Mouse (Mus musculus): ENCODE measurements around the gene Iqcc. TPM values are rescaled to one million over a fixed set of nuclear protein-coding genes. Genes with fewer than 3 reads are reported as not detected.

Iqcc gene
- polyA plus RNA-seq, 1 experiment from 2014 or later, result 31.2 TPM

DNA sequence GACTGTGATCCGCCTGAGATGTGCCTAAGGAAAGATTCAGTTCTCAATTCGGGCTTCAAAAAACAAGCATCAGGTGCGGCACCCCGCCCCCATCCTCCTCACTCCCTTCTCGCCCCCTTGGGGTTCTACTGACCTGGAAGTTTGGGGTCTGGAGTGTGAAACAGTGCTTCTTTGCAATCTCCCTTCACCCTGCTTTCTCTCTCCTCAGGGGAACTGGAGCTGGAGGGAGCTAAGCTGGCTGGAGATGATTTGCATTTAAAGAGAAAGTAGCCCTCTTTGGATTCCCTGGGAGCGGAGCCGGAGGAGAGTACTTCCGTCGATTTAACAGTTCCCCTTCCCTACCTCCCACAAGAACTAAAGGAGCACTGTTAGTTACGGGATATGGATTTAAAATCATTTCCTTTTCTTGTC lies 4.8 kb upstream of the Iqcc start, which contains the start of gene Ccdc28b:
TSS of gene Ccdc28b (minus strand) at position 267 of the 411 bp plus-strand sequence.
- H3K9ac ChIP-seq (ENCODE audit: low read depth, low read length), result peak within 1 kb of the TSS; percentile 89
- H3K36me3 ChIP-seq (ENCODE audit: control insufficient read depth, insufficient read depth, low read length), result peaks cover 16% of the 10 kb centered on the region
- 0% methylated on average over 10 of the region's 10 CpGs for WGBS
- no peaks in the 10 kb centered on the region for H3K9me3 ChIP-seq (ENCODE audit: control insufficient read depth, low read length)
- H3K4me1 ChIP-seq (ENCODE audit: control insufficient read depth, insufficient read depth, low read length), result peaks cover 26% of the 10 kb centered on the region
- peak within 1 kb of the TSS; percentile 77 for H3K4me3 ChIP-seq (ENCODE audit: low read length)
- peak within 1 kb of the TSS; percentile 89 for H3K27ac ChIP-seq (ENCODE audit: low read length)
- H3K27me3 ChIP-seq (replicated peaks; ENCODE audit: control insufficient read depth, insufficient read depth, low read length), result no peaks in the 10 kb centered on the region
- peak; percentile 46 for ATAC-seq
- peak within 1 kb of the TSS; percentile 85 for H3K4me2 ChIP-seq (ENCODE audit: low read depth, low read length)

DNA sequence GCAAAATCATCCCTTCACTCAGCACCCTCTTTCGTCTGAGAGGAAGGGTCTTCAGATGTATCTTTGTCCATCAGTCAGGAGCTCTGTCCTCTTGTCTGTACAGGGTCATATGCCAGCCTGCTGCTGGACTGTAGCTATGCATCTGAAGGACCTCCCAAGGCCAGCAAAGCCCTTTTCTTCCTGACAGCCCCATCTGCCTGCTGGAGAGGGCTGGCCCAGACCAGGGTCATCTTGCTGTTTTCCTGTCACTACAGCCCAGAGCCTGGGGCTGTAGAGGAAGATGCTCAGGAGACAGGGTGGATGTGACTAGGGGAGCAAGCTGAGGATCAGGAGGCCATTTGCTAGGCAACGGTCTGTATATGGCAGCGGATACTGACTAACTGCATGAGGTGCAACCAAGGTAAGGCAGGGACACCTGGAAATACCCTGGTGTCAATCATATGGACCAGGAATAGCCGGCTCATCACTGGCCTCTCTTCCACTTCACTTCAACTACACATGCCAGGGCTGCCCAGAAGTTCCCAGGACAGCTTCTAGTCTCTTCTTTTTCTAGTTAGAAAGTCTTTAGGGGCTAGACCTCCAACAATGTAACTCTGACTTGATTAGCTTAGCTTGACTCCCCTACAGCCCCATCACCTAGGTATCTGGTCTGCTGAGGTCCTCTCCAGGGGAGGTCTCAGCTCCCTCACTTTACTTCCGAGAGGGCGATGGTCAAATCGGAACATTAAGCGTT lies 4.1 kb upstream of the Iqcc start:
- ATAC-seq, result no peak
- WGBS, result 17% methylated on average over 8 of the region's 8 CpGs
- H3K27ac ChIP-seq (ENCODE audit: low read length), result peak overlapping the region; percentile 89

DNA sequence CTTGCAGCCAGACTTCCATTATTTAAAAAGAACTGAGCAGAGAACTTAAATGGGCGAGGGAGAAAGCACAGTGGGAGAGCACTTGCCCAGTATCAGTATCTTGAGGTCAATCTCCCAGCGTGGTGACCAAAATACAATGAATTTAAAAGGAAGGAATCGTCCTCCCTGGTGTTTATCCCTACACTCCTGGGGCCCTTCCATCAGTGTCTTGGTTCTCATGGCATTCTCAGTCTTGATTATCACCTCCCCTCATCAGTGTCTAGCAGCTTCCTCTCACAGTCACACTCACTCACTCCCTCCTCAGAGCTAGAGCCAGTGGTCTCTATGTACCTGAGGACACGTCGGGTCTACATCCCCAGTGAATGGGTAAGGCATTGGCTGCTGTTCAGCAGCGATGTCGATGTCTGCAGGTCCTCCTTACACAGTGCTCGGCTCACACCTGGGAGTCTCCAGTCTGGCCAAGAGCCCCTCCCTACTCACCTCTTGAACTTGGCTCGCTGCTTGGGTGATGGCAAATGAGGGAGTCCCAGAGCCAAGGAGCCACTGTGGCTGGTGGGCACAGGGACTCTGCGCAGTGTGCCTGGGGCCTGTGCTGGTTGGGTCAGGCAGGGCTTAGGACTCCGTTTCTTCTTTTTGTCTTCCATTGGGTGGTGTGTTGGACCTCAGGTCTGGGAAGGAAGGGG lies 3.4 kb upstream of the Iqcc start:
- H3K9ac ChIP-seq (ENCODE audit: low read depth, low read length), result peak overlapping the region; percentile 89
- no peak for ATAC-seq
- 0 out of 2 replicates have a peak, but pooled peaks cover 4% of the 10 kb centered on the region for H3K36me3 ChIP-seq (ENCODE audit: control insufficient read depth, insufficient read depth, low read length)
- peaks cover 32% of the 10 kb centered on the region for H3K4me1 ChIP-seq (ENCODE audit: control insufficient read depth, insufficient read depth, low read length)
- 78% methylated on average over 11 of the region's 11 CpGs for WGBS
- peak overlapping the region; percentile 21; the same call in 1 of the 2 replicates for H3K27ac ChIP-seq (ENCODE audit: low read length)
- no peak overlapping the region; the same call in 1 of the 2 replicates for H3K4me2 ChIP-seq (ENCODE audit: low read depth, low read length)
- no peaks in the 10 kb centered on the region for H3K27me3 ChIP-seq (replicated peaks; ENCODE audit: control insufficient read depth, insufficient read depth, low read length)
- H3K4me3 ChIP-seq (ENCODE audit: low read length), result no peak overlapping the region
- no peaks in the 10 kb centered on the region for H3K9me3 ChIP-seq (ENCODE audit: control insufficient read depth, low read length)

More for the DNA sequence above, 4.1 kb upstream of the Iqcc start:
- Histone ChIP-seq H3K4me1 (ENCODE audit: control insufficient read depth, insufficient read depth, low read length) (peaks cover 30% of the 10 kb centered on the region), H3K4me2 (ENCODE audit: low read depth, low read length) (peak overlapping the region; percentile 85), H3K27me3 (replicated peaks; ENCODE audit: control insufficient read depth, insufficient read depth, low read length) (no peaks in the 10 kb centered on the region), H3K4me3 (ENCODE audit: low read length) (peak overlapping the region; percentile 77), H3K9me3 (ENCODE audit: control insufficient read depth, low read length) (no peaks in the 10 kb centered on the region), H3K36me3 (ENCODE audit: control insufficient read depth, insufficient read depth, low read length) (peaks cover 10% of the 10 kb centered on the region; the same call in 1 of the 2 replicates), H3K9ac (ENCODE audit: low read depth, low read length) (peak overlapping the region; percentile 89)

DNA sequence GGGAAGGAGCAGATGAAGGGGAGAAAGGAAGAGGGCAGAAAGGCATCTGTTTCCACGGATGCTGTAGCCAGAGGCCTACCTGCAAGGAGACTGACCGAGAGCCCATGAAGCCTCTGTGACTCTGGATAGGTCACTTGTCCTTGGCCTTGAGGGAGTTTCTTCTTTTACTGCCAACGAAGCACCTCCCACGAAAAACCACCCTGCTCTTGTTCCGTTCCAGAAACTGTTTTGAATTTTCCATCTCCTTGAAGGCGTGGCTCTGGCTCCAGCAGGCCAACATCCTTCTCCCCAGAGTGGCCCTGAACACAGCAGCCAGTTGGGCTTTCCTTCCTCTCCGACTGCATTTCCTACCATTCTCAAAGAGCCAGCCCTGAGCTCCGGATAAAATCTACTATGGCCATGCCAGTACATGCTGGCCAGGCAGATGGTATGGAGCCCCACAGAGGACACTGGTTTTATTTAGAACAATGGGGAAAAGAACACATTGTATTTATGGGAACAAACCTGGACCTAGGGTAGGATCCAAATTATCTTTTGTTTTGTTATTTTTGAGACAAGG lies 2.5 kb upstream of the Iqcc start:
- H3K4me1 ChIP-seq (ENCODE audit: control insufficient read depth, insufficient read depth, low read length), result peaks cover 32% of the 10 kb centered on the region
- H3K36me3 ChIP-seq (ENCODE audit: control insufficient read depth, insufficient read depth, low read length), result peaks cover 2% of the 10 kb centered on the region; the same call in 1 of the 2 replicates
- no peak overlapping the region for H3K4me3 ChIP-seq (ENCODE audit: low read length)
- 0 out of 2 replicates have a peak overlapping the region, but pooled peaks have one; percentile 32 for H3K9ac ChIP-seq (ENCODE audit: low read depth, low read length)
- 0 out of 2 replicates have a peak overlapping the region, but pooled peaks have one; percentile 31 for H3K27ac ChIP-seq (ENCODE audit: low read length)
- H3K27me3 ChIP-seq (replicated peaks; ENCODE audit: control insufficient read depth, insufficient read depth, low read length), result no peaks in the 10 kb centered on the region
- no peak for ATAC-seq
- 82% methylated on average over 8 of the region's 8 CpGs for WGBS
- H3K4me2 ChIP-seq (ENCODE audit: low read depth, low read length), result no peak overlapping the region
- no peaks in the 10 kb centered on the region for H3K9me3 ChIP-seq (ENCODE audit: control insufficient read depth, low read length)

DNA sequence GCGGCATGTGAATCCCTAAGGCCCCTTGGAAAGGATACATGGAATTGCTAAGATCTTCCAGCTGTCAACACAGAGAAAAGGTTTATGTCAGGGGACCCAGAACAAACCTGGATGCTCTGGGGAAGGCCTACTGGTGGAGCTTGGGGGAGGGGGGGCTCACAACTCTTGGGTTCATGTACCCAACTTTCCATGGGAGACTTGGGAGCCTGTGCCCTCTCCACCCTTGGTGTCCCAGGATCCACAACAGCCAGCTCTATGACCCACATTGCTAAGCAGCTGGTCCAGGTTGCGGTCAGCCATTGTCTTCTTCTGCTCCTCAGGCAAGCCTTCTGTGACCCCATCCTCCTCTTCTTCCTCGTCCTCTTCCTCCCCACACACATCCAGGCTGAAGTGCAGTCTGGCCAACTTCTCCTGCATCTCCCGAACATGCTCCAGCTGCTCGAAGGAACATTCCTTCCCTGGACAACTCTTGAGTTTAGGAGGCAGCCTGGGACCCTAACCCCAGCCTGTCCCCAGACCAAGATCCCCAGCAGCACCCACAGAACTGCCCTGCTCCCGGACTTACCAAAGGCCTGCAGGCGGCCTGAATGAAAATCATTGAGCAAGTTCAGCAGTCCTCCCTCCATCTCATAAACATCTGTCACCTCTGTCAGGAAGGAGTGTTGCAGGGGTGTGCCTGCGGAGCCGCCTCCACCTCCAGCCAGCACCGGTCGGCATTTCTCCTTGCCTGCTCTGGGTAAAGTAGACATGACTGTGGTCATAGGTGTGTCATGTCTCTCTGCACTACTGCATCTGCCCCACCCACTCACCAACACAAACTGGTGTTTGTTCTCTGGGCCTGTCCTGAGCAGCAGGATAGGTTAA lies 1.8 kb upstream of the Iqcc start:
- Histone ChIP-seq H3K9ac (ENCODE audit: low read depth, low read length) (peak overlapping the region; percentile 32; the same call in 1 of the 2 replicates), H3K4me2 (ENCODE audit: low read depth, low read length) (no peak overlapping the region), H3K9me3 (ENCODE audit: control insufficient read depth, low read length) (no peaks in the 10 kb centered on the region), H3K4me3 (ENCODE audit: low read length) (no peak overlapping the region), H3K27me3 (replicated peaks; ENCODE audit: control insufficient read depth, insufficient read depth, low read length) (no peaks in the 10 kb centered on the region), H3K4me1 (ENCODE audit: control insufficient read depth, insufficient read depth, low read length) (peaks cover 30% of the 10 kb centered on the region), H3K27ac (ENCODE audit: low read length) (0 out of 2 replicates have a peak overlapping the region, but pooled peaks have one; percentile 31), H3K36me3 (ENCODE audit: control insufficient read depth, insufficient read depth, low read length) (peaks cover 2% of the 10 kb centered on the region; the same call in 1 of the 2 replicates)
- ATAC-seq, result no peak
- WGBS, result 80% methylated on average over 11 of the region's 11 CpGs

- peaks cover 2% of the 10 kb centered on the region; the same call in 1 of the 2 replicates for H3K36me3 ChIP-seq (ENCODE audit: control insufficient read depth, insufficient read depth, low read length)
- no peak overlapping the region for H3K27ac ChIP-seq (ENCODE audit: low read length)
- H3K9me3 ChIP-seq (ENCODE audit: control insufficient read depth, low read length), result no peaks in the 10 kb centered on the region
- H3K27me3 ChIP-seq (replicated peaks; ENCODE audit: control insufficient read depth, insufficient read depth, low read length), result no peaks in the 10 kb centered on the region
- H3K4me1 ChIP-seq (ENCODE audit: control insufficient read depth, insufficient read depth, low read length), result peaks cover 16% of the 10 kb centered on the region
- peak overlapping the region; percentile 68 for H3K4me3 ChIP-seq (ENCODE audit: low read length)
- WGBS, result 89% methylated on average over 5 of the region's 5 CpGs
- peak overlapping the region; percentile 85 for H3K9ac ChIP-seq (ENCODE audit: low read depth, low read length)
- no peak for ATAC-seq
- H3K4me2 ChIP-seq (ENCODE audit: low read depth, low read length), result peak overlapping the region; percentile 94
These were observed 868 bp downstream of the Iqcc start for GRCm38 (mm10) chr4:129618031-129618430.

DNA sequence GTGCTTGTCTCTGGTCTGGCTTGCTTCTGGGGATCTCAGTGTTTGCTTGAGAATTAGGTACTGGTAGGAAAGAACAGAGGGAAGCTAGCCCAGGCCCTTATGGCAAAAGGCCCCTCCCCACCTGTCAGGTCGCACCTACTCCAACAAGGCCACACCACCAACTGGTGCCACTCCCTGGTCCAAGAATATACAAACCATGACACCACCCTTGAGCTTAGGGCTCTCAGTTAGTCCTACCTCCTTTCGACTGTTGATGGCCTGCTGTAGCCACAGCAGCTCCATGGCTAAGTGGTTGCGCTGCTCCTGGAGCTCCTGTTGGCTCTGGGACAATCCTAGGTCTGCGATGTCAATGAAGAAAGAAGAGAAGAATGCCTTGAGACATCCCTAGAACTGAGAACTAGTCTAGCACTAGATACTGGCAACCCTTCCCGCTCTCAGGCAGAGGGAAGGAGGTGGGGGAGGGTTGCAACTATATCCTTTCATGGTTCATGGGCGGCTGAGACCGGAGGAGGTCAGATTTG lies 1.7 kb downstream of the Iqcc start:
- peaks cover 8% of the 10 kb centered on the region for H3K4me1 ChIP-seq (ENCODE audit: control insufficient read depth, insufficient read depth, low read length)
- no peak overlapping the region for H3K27ac ChIP-seq (ENCODE audit: low read length)
- no peaks in the 10 kb centered on the region for H3K9me3 ChIP-seq (ENCODE audit: control insufficient read depth, low read length)
- 91% methylated on average over 7 of the region's 7 CpGs for WGBS
- no peak overlapping the region for H3K4me3 ChIP-seq (ENCODE audit: low read length)
- ATAC-seq, result no peak
- H3K36me3 ChIP-seq (ENCODE audit: control insufficient read depth, insufficient read depth, low read length), result peaks cover 2% of the 10 kb centered on the region; the same call in 1 of the 2 replicates
- no peak overlapping the region for H3K4me2 ChIP-seq (ENCODE audit: low read depth, low read length)
- no peak overlapping the region for H3K9ac ChIP-seq (ENCODE audit: low read depth, low read length)
- H3K27me3 ChIP-seq (replicated peaks; ENCODE audit: control insufficient read depth, insufficient read depth, low read length), result no peaks in the 10 kb centered on the region

- Histone ChIP-seq H3K9me3 (ENCODE audit: control insufficient read depth, low read length) (no peaks in the 10 kb centered on the region), H3K4me1 (ENCODE audit: control insufficient read depth, insufficient read depth, low read length) (peaks cover 8% of the 10 kb centered on the region), H3K36me3 (ENCODE audit: control insufficient read depth, insufficient read depth, low read length) (peaks cover 2% of the 10 kb centered on the region; the same call in 1 of the 2 replicates), H3K4me2 (ENCODE audit: low read depth, low read length) (no peak overlapping the region), H3K4me3 (ENCODE audit: low read length) (no peak overlapping the region), H3K9ac (ENCODE audit: low read depth, low read length) (no peak overlapping the region), H3K27ac (ENCODE audit: low read length) (no peak overlapping the region), H3K27me3 (replicated peaks; ENCODE audit: control insufficient read depth, insufficient read depth, low read length) (no peaks in the 10 kb centered on the region)
- WGBS, result 90% methylated on average over 3 of the region's 3 CpGs
- ATAC-seq, result no peak
These were observed 2.3 kb downstream of the Iqcc start for GRCm38 (mm10) chr4:129616631-129617030.

Data from intestine, embryonic 16.5 days (tissue).